Mouse (Mus musculus) heart, adult 2 months (tissue): ENCODE data around the gene Zc3h12d. TPM values are rescaled to one million over a fixed set of nuclear protein-coding genes. Genes with fewer than 3 reads are reported as not detected.
A peak's percentile ranks its signal among the peaks of the same experiment; 100 is the strongest.

Source experiments
- DNase-seq, 2 experiments: peaks; one replicate each; pipeline ENCODE4 v3.0.0; 2021
- H3K27ac ChIP-seq: fragments of 200-600 bp; 2 replicates; pipeline ENCODE4 v1.8.1; 2022
- H3K27me3 ChIP-seq: fragments of 200-500 bp; 2 replicates; pipeline ENCODE4 v1.6.1; 2012; ENCODE audit warnings: mild to moderate bottlenecking, low read length, inconsistent platforms, mixed read lengths; ENCODE audit not compliant: control insufficient read depth, insufficient read depth
- H3K36me3 ChIP-seq: fragments of 200-500 bp; 2 replicates; pipeline ENCODE4 v1.6.1; 2012; ENCODE audit warnings: low read length, inconsistent platforms; ENCODE audit not compliant: control insufficient read depth, insufficient read depth
- H3K4me1 ChIP-seq: fragments of 200-500 bp; 2 replicates; pipeline ENCODE4 v1.6.1; 2011; ENCODE audit warnings: low read length; ENCODE audit not compliant: control insufficient read depth, insufficient read depth
- H3K4me3 ChIP-seq: fragments of 200-600 bp; 2 replicates; pipeline ENCODE4 v1.8.1; 2022
- H3K79me2 ChIP-seq: fragments of 200-500 bp; replicated peaks from 2 replicates; pipeline ENCODE4 v1.6.1; 2012; ENCODE audit warnings: mild to moderate bottlenecking, inconsistent platforms, low read length, moderate library complexity, mixed read lengths; ENCODE audit not compliant: control insufficient read depth, insufficient read depth
- H3K9ac ChIP-seq: fragments of 200-500 bp; 2 replicates; pipeline ENCODE4 v1.6.1; 2012; ENCODE audit warnings: low read depth, mild to moderate bottlenecking, control low read depth, inconsistent platforms, low read length, mixed read lengths
- CTCF ChIP-seq: fragments of 200-600 bp; IDR thresholded peaks from 2 replicates; pipeline ENCODE4 v1.8.1; 2022; ENCODE audit warnings: antibody characterized with exemption, mild to moderate bottlenecking, moderate library complexity
- EP300 ChIP-seq: fragments of 200-500 bp; IDR thresholded peaks from 2 replicates; pipeline ENCODE4 v1.6.1; 2011; ENCODE audit warnings: low read depth, low read length, control low read depth; ENCODE audit not compliant: insufficient read depth
- POLR2A ChIP-seq: fragments of 200-500 bp; IDR thresholded peaks from 2 replicates; pipeline ENCODE4 v1.6.1; 2011; ENCODE audit warnings: mild to moderate bottlenecking, low read depth, low read length, control low read depth; ENCODE audit not compliant: insufficient read depth
- WGBS: fragments of 180-500 bp; shearing (Covaris S2); methylation state at CpG from one replicate; pipeline ENCODE4 v1.1.7; 2018; 5-methylcytosine and 5-hydroxymethylcytosine counted together
- intact Hi-C: fragments of 180-260 bp; cut with DNase I; formaldehyde crosslinking; loops from one replicate; pipeline ENCODE4 v1.15.1; 2025
- long read RNA-seq: library from polyadenylated mRNA; stranded (forward); transcript quantifications from one replicate; pipeline ENCODE4 v2.0.0, GENCODE M21; 2021
- polyA plus RNA-seq: library from polyadenylated mRNA; depleted of rRNA; stranded (reverse); fragments of >200 nt; gene quantifications from 2 replicates; pipeline ENCODE4 v1.2.3, GENCODE M21; 2012; rRNA removed
- total RNA-seq, 2 experiments: library from RNA; stranded (reverse); gene quantifications; 2 replicates each; pipeline ENCODE4 v1.2.3; 2021

The Zc3h12d gene
- total RNA-seq (under 1 TPM; 0.21 to 0.32 TPM), polyA plus RNA-seq (0.35 and 0.50 TPM in 2 replicates)
- long read RNA-seq = 0 reads

DNA sequence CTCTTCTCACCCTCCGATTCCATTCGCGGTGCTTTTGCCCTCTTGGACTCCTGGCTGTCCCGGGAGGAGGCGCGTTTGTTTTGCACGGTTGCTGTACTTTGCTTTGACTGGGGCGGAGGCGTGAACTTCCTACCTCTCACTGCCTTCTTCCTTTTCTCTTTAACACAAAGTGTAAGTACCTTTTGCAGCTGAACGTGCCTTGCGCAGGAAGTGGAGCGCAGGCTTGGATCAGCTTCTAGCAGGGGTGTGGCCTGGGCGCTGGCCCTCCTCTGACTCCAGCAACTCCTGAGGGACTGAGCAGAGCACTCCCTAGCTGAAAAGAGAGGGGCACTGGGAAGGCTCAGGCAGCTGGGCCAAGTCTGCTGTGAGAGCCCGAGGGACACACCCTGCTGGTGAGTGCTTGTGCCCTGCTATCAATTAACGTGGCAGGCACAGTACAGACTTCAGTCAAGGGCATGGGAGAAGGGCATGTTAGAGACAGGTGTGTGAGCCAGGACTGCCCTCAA lies at the start of gene Zc3h12d:
Gene Zc3h12d, plus strand, starts transcription at position 300 of the 506 bp plus-strand sequence.
- Histone ChIP-seq H3K36me3 (no peaks in the 10 kb centered on the region), H3K27ac (no peak within 1 kb of the TSS), H3K9ac (peak within 1 kb of the TSS; percentile 28; the same call in 1 of the 2 replicates), H3K27me3 (no peaks in the 10 kb centered on the region), H3K4me1 (peaks cover 4% of the 10 kb centered on the region), H3K4me3 (peak within 1 kb of the TSS; percentile 20; the same call in 1 of the 2 replicates), H3K79me2 (no peaks in the 10 kb centered on the region)
- DNase-seq = peak; percentile 47 to 60
- no peak for TF ChIP-seq POLR2A
- TF ChIP-seq CTCF = no peak
- TF ChIP-seq EP300 = no peak
- under 1% methylated on average over 15 of the region's 15 CpGs for WGBS
- intact Hi-C loops = no loop called here

DNA sequence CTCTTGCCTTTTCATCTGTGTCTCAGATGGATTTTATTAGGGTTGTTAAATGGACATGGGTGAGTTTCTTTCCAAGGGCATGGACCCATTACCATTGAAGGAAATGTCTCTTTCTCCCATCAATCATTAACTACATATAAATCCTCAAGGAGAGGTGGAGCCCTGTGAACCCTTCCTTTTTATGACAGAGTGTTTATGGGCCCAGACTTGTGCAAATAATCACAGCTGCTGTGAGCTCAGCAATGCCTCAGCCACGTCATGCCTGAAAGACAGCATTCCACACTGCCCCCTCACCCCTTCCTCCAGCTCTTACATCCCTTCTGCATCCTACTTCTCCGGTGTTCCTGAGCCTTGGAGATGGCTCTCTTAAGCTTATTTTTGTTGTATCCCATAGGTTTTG lies 45.0 kb upstream of the Zc3h12d start:
- WGBS = 36% methylated on average over 2 of the region's 2 CpGs
- Histone ChIP-seq H3K79me2 (no peaks in the 10 kb centered on the region), H3K4me3 (no peak overlapping the region), H3K27ac (no peak overlapping the region), H3K4me1 (no peaks in the 10 kb centered on the region; the same call in 1 of the 2 replicates), H3K9ac (no peak overlapping the region), H3K27me3 (no peaks in the 10 kb centered on the region), H3K36me3 (peaks cover 2% of the 10 kb centered on the region)
- no peak for DNase-seq
- TF ChIP-seq CTCF (no peak), POLR2A (no peak), EP300 (no peak)
- intact Hi-C loops = loop anchor here (10.0 kb wide), 1 partner anchor 123 kb away; the partner anchor contains the start of gene Nup43

DNA sequence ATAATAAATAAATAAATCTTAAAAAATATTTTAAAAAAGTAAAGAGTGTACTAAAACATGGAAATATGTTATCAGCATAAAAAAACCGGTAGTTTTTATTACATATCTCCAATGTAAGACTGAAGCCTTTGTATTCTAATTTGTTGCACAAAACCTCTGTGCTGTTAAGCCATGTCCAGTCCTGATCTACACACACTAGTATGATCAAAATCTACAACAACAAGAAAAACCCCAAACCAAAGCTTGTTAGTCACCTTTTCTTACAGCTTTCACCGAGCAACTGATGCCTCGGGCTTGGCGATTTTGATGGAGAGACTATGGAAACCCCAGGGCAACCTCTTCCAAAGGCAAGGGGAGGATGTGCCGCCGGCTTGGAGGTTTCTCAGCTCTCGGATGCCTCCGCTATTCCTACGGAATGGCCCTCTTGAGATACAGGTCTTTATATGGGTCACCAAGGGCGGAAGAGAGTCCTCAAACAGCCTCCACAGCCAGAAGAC lies 40.0 kb upstream of the Zc3h12d start:
- intact Hi-C loops = loop anchor here (2.0 to 10.0 kb wide), 3 partner anchors 14 to 162 kb away; partner anchors contain the start of genes Lats1, Pcmt1 and Tab2
- WGBS = under 1% methylated on average over 10 of the region's 10 CpGs
- peak overlapping the region; percentile 83 for H3K9ac ChIP-seq

DNA sequence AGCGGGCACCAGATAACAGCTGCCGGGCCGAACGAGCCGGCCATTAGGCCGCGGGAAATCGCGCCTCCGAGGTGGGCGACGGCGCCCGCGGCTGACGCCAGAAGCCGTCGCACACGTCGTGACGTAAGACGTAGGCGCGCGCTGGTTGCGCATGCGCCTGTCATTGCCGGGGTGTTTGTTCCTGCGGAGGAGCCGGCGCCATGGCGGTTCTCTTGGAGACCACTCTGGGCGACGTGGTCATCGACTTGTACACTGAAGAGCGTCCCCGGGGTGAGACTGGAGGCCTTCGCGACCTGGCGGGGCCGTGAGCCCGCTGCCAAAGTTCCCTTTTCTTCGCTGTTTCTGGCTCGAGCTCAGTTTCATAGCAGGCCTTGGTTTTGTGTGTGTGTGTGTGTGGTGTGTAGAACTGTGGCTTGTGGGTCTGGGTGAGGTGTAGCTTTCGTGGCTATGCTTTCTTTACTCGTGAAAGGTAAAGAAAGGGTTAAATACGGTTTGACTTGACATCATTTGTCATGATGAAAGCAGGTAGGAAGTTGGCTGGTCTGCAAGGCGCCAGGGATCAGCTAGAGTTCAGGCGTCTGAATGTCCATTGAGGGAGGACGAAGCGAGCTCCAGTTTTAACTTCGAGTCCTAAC lies 39.4 kb upstream of the Zc3h12d start, which contains the start of the genes Ginm1 and Ppil4:
Gene Ginm1, minus strand, starts transcription at position 74 of the 635 bp plus-strand sequence.
Gene Ppil4, plus strand, starts transcription at position 141 of the 635 bp plus-strand sequence.
- peak within 1 kb of the TSS; percentile 91 for H3K4me3 ChIP-seq
- H3K4me1 ChIP-seq = peaks cover 3% of the 10 kb centered on the region
- DNase-seq = peak; percentile 93 to 95
- no peaks in the 10 kb centered on the region for H3K79me2 ChIP-seq
- peak within 1 kb of the TSS; percentile 89 for H3K27ac ChIP-seq
- H3K9ac ChIP-seq = peak within 1 kb of the TSS; percentile 84
- H3K36me3 ChIP-seq = peaks cover 7% of the 10 kb centered on the region
- H3K27me3 ChIP-seq = no peaks in the 10 kb centered on the region
- WGBS = under 1% methylated on average over 52 of the region's 52 CpGs
- intact Hi-C loops = loop anchor here (2.0 to 10.0 kb wide), 3 partner anchors 14 to 162 kb away; partner anchors contain the start of genes Lats1, Pcmt1 and Tab2
- TF ChIP-seq EP300 (peak; percentile 66; the same call in 1 of the 2 replicates), POLR2A (peak; percentile 95), CTCF (no peak)

More for the DNA sequence above, 40.0 kb upstream of the Zc3h12d start:
- TF ChIP-seq POLR2A (no peak), EP300 (no peak), CTCF (no peak)
- no peak for DNase-seq
- Histone ChIP-seq H3K27me3 (no peaks in the 10 kb centered on the region), H3K27ac (peak overlapping the region; percentile 89), H3K36me3 (peaks cover 7% of the 10 kb centered on the region), H3K4me1 (peaks cover 3% of the 10 kb centered on the region), H3K4me3 (peak overlapping the region; percentile 91), H3K79me2 (no peaks in the 10 kb centered on the region)

DNA sequence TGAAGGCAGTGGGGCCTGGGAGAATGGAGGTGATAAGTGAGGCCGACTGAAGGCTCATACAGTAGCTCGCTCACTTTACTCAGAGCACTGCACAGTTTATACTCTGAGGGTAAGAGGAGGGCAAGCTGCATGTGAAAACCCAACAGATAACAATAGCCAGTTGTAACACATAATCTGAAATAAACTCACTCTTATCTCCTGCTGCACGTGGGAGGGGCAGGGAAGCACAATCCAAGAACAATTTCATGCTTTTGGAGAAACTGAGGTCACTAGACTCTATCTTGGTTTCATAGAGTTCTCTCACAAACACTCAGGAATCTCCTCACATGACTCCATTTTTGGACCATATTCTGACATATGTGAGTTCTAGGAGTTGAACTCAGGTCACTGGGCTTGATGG lies 31.0 kb upstream of the Zc3h12d start:
- 70% methylated on average over 3 of the region's 3 CpGs for WGBS
- Histone ChIP-seq H3K36me3 (peaks cover 1% of the 10 kb centered on the region; the same call in 1 of the 2 replicates), H3K79me2 (no peaks in the 10 kb centered on the region)

More for the DNA sequence above, 31.0 kb upstream of the Zc3h12d start:
- H3K27ac ChIP-seq = no peak overlapping the region
- no peaks in the 10 kb centered on the region for H3K27me3 ChIP-seq
- intact Hi-C loops = no loop called here
- no peak overlapping the region for H3K4me3 ChIP-seq
- TF ChIP-seq CTCF = no peak
- no peak for TF ChIP-seq EP300
- no peak for TF ChIP-seq POLR2A
- H3K9ac ChIP-seq = no peak overlapping the region
- DNase-seq = no peak
- no peaks in the 10 kb centered on the region; the same call in 1 of the 2 replicates for H3K4me1 ChIP-seq
